ENCODE assay signal across 14 mouse cellular contexts in the genomic region with DNA sequence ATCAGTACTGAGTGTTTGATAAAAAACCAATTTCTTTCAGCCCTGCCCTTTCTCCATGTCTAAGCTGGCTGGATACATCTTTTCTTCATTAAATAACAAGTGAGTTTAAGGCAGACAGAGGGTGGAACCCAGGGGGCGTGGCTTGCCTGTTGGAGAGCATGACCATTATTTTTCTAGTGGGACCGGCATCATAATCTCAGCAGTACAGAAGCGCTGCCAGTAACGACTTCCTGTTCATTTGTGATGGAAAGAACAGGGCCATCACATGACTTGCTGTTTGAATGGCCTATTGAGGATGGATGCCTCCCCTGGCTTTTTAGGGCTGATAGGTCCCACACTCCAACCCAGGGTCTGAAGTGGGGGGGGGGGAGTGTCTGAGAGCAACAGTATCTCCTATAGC. TPM values are rescaled to one million over a fixed set of nuclear protein-coding genes. Genes with fewer than 3 reads are reported as not detected.
DNase-seq lines count a peak whose midpoint lies in the region; ATAC-seq and TF ChIP-seq lines count a peak whose summit lies in the region.
"Had no signal": no experiment of that assay in that cellular context is flagged by ENCODE, and none has a peak within 500 bp of the region (broad histone marks: within the 10 kb centered on the region; RNA-seq: fewer than 3 reads in every experiment).

No protein-coding gene starts in this region.

- DNase-seq in lung, embryonic 14.5 days = peak; percentile 23
- DNase-seq in lung, postnatal 0 days (ENCODE audit: low spot score) = no peak
- peak; percentile 26 for DNase-seq in embryonic facial prominence, embryonic 10.5 days (ENCODE audit: low spot score)
- DNase-seq in heart, adult 9 months (ENCODE audit: low spot score in 2 of 2) = peak; percentile 56
- DNase-seq in limb, embryonic 10.5 days (ENCODE audit: low spot score) = peak; percentile 43
- DNase-seq in adrenal gland, adult 18-20 months (ENCODE audit: low spot score in 2 of 2) = no peak
- DNase-seq in layer of hippocampus, postnatal 25 days (ENCODE audit: extremely low spot score in 1 of 2, low spot score in 1 of 2) = no peak
- no peak for DNase-seq in liver, embryonic 11.5 days (ENCODE audit: low spot score)
- DNase-seq: adrenal gland, adult 8-10 months; cerebellum, adult 9-10 months; midbrain, embryonic 14.5 days had no signal

- WGBS in lung, embryonic 14.5 days = 35% methylated on average over 4 of the region's 4 CpGs
- 25% methylated on average over 4 of the region's 4 CpGs for WGBS in lung, postnatal 0 days
- 51% methylated on average over 4 of the region's 4 CpGs for WGBS in embryonic facial prominence, embryonic 10.5 days
- 57% methylated on average over 4 of the region's 4 CpGs for WGBS in limb, embryonic 10.5 days
- 47% methylated on average over 4 of the region's 4 CpGs for WGBS in liver, embryonic 11.5 days

- no peak overlapping the region for H3K9ac ChIP-seq in lung, embryonic 14.5 days
- H3K9ac ChIP-seq in lung, postnatal 0 days (replicated peaks; ENCODE audit: low read depth) = no peak overlapping the region
- no peak overlapping the region for H3K9ac ChIP-seq in liver, embryonic 11.5 days (ENCODE audit: low read depth, low read length)
- H3K9ac ChIP-seq: liver, embryonic 15.5 days had no signal

- H3K9me3 ChIP-seq in lung, embryonic 14.5 days (ENCODE audit: low read depth, low read length) = no peaks in the 10 kb centered on the region
- no peaks in the 10 kb centered on the region for H3K9me3 ChIP-seq in lung, postnatal 0 days (ENCODE audit: low read length)
- no peaks in the 10 kb centered on the region for H3K9me3 ChIP-seq in embryonic facial prominence, embryonic 10.5 days
- no peaks in the 10 kb centered on the region for H3K9me3 ChIP-seq in limb, embryonic 10.5 days (replicated peaks)
- no peaks in the 10 kb centered on the region for H3K9me3 ChIP-seq in liver, embryonic 11.5 days (ENCODE audit: control insufficient read depth, low read length)
- H3K9me3 ChIP-seq: forebrain, embryonic 10.5 days; liver, embryonic 15.5 days had no signal

- H3K4me2 ChIP-seq in lung, embryonic 14.5 days = no peak overlapping the region
- no peak overlapping the region for H3K4me2 ChIP-seq in lung, postnatal 0 days (replicated peaks; ENCODE audit: low read depth, low read length)
- no peak overlapping the region for H3K4me2 ChIP-seq in liver, embryonic 11.5 days
- H3K4me2 ChIP-seq: liver, embryonic 15.5 days had no signal

- TF ChIP-seq EP300 in lung, postnatal 0 days (IDR thresholded peaks at IDR 0.05) = no peak

- peaks cover 36% of the 10 kb centered on the region for H3K27me3 ChIP-seq in lung, embryonic 14.5 days (ENCODE audit: insufficient read depth, low read length)
- H3K27me3 ChIP-seq in lung, postnatal 0 days (replicated peaks; ENCODE audit: insufficient read depth, low read length) = peaks cover 20% of the 10 kb centered on the region
- H3K27me3 ChIP-seq in embryonic facial prominence, embryonic 10.5 days (replicated peaks; ENCODE audit: low read depth, poor library complexity, severe bottlenecking) = peaks cover 68% of the 10 kb centered on the region
- peaks cover 43% of the 10 kb centered on the region for H3K27me3 ChIP-seq in limb, embryonic 10.5 days (ENCODE audit: low read depth, poor library complexity, severe bottlenecking)
- H3K27me3 ChIP-seq in liver, embryonic 11.5 days (replicated peaks; ENCODE audit: control insufficient read depth, insufficient read depth, low read length) = peaks cover 37% of the 10 kb centered on the region

- no peak for TF ChIP-seq CTCF in lung, embryonic 14.5 days (IDR thresholded peaks at IDR 0.05; ENCODE audit: low read depth)
- TF ChIP-seq CTCF in lung, postnatal 0 days (IDR thresholded peaks at IDR 0.05) = no peak

- peaks cover 3% of the 10 kb centered on the region for H3K4me1 ChIP-seq in lung, embryonic 14.5 days (ENCODE audit: insufficient read depth)
- no peaks in the 10 kb centered on the region for H3K4me1 ChIP-seq in lung, postnatal 0 days (ENCODE audit: insufficient read depth, low read depth, low read length)
- H3K4me1 ChIP-seq in embryonic facial prominence, embryonic 10.5 days = peaks cover 47% of the 10 kb centered on the region
- peaks cover 50% of the 10 kb centered on the region for H3K4me1 ChIP-seq in limb, embryonic 10.5 days
- peaks cover 10% of the 10 kb centered on the region for H3K4me1 ChIP-seq in liver, embryonic 11.5 days (replicated peaks; ENCODE audit: control insufficient read depth, insufficient read depth, low read length)

- H3K36me3 ChIP-seq in lung, embryonic 14.5 days (ENCODE audit: insufficient read depth) = peaks cover 17% of the 10 kb centered on the region; the same call in 1 of the 2 replicates
- no peaks in the 10 kb centered on the region; the same call in 1 of the 2 replicates for H3K36me3 ChIP-seq in lung, postnatal 0 days (ENCODE audit: insufficient read depth, low read length)
- peaks cover 18% of the 10 kb centered on the region for H3K36me3 ChIP-seq in embryonic facial prominence, embryonic 10.5 days (replicated peaks)
- peaks cover 15% of the 10 kb centered on the region; the same call in 1 of the 2 replicates for H3K36me3 ChIP-seq in limb, embryonic 10.5 days
- no peaks in the 10 kb centered on the region; the same call in 1 of the 2 replicates for H3K36me3 ChIP-seq in liver, embryonic 11.5 days (ENCODE audit: control insufficient read depth, insufficient read depth, low read length)
- H3K36me3 ChIP-seq: liver, embryonic 15.5 days had no signal

- no peak overlapping the region for H3K27ac ChIP-seq in lung, embryonic 14.5 days (ENCODE audit: low read depth)
- no peak overlapping the region for H3K27ac ChIP-seq in lung, postnatal 0 days (ENCODE audit: low read length)
- H3K27ac ChIP-seq in embryonic facial prominence, embryonic 10.5 days (replicated peaks) = no peak overlapping the region
- no peak overlapping the region for H3K27ac ChIP-seq in limb, embryonic 10.5 days
- H3K27ac ChIP-seq in liver, embryonic 11.5 days (ENCODE audit: low read depth, low read length) = no peak overlapping the region
- H3K27ac ChIP-seq: forebrain, embryonic 10.5 days; liver, embryonic 15.5 days; macrophage had no signal

- H3K4me3 ChIP-seq in lung, embryonic 14.5 days (ENCODE audit: low read depth, low read length) = no peak overlapping the region
- no peak overlapping the region for H3K4me3 ChIP-seq in lung, postnatal 0 days (ENCODE audit: low read depth, low read length)
- no peak overlapping the region for H3K4me3 ChIP-seq in embryonic facial prominence, embryonic 10.5 days
- H3K4me3 ChIP-seq in limb, embryonic 10.5 days = no peak overlapping the region
- no peak overlapping the region for H3K4me3 ChIP-seq in liver, embryonic 11.5 days (ENCODE audit: low read depth, low read length)
- H3K4me3 ChIP-seq: forebrain, embryonic 10.5 days; liver, embryonic 15.5 days had no signal

- ATAC-seq in lung, embryonic 14.5 days (ENCODE audit: insufficient read depth) = no peak
- ATAC-seq in lung, postnatal 0 days = no peak
- no peak for ATAC-seq in liver, embryonic 11.5 days (replicated peaks; ENCODE audit: low FRiP score)

RNA-seq across cellular contexts. Expression of a gene that starts 4.5 kb away (rescaled TPM):
- 4.2 and 7.5 TPM in 2 replicates for polyA plus RNA-seq in lung, embryonic 14.5 days (2014; fragmentation: Nextera tagmentation; extraction: Ambion mirVana)
- 2.5 and 2.6 TPM in 2 replicates for polyA plus RNA-seq in lung, postnatal 0 days (2015; fragmentation: Nextera tagmentation; extraction: Ambion mirVana)
- polyA plus RNA-seq in embryonic facial prominence, embryonic 10.5 days (2016; fragmentation: Nextera tagmentation; extraction: Ambion mirVana) = 0.60 and 0.73 TPM in 2 replicates
- polyA plus RNA-seq in limb, embryonic 10.5 days (2016; fragmentation: Nextera tagmentation; extraction: Ambion mirVana) = 0.50 and 1.0 TPM in 2 replicates
- 1 to 10 TPM in 1 of 2 experiments, under 1 TPM in 1; 0.46 to 2.1 TPM for total RNA-seq in adrenal gland, adult 18-20 months (2021)
- total RNA-seq in layer of hippocampus, postnatal 25 days (2021) = 10 to 100 TPM; 25.2 to 26.1 TPM
- 2.3 and 3.0 TPM in 2 replicates for polyA plus RNA-seq in liver, embryonic 11.5 days (2014; fragmentation: Nextera tagmentation; extraction: Ambion mirVana)
- polyA plus RNA-seq: macrophage had no signal

Comparison
In these comparisons a context has a peak if more than half of its experiments do, and no peak if none do; other contexts are left out.
1. DNase-seq: peak in lung, embryonic 14.5 days (single experiment), embryonic facial prominence, embryonic 10.5 days (single experiment), heart, adult 9 months (2 of 2) and limb, embryonic 10.5 days (single experiment); none in lung, postnatal 0 days (single experiment), adrenal gland, adult 18-20 months (0 of 2), layer of hippocampus, postnatal 25 days (0 of 2) and liver, embryonic 11.5 days (single experiment).